Mouse (Mus musculus) erythroblast, embryonic 14.5 days (primary cell): ENCODE measurements around the gene Car9.

ENCODE experiments used
- GATA1 ChIP-seq: IDR thresholded peaks from 2 replicates; pipeline ENCODE4 v1.6.1; 2012; ENCODE audit warnings: low read length, inconsistent platforms, mixed read lengths
- TAL1 ChIP-seq: IDR thresholded peaks from 3 replicates; pipeline ENCODE4 v1.6.1; 2012; ENCODE audit warnings: low read length, inconsistent platforms, mixed read lengths

- no peak for TF ChIP-seq GATA1
- TF ChIP-seq TAL1: no peak
Observed at GRCm38 (mm10) chr4:43542044-43542443, 35.3 kb downstream of the Car9 start.
